Mouse (Mus musculus): ENCODE measurements around the gene Sin3b. TPM values are rescaled to one million over a fixed set of nuclear protein-coding genes. Genes with fewer than 3 reads are reported as not detected.
A peak's percentile ranks its signal among the peaks of the same experiment; 100 is the strongest.

The Sin3b gene
- polyA plus RNA-seq, 1 experiment from 2014 or later, result 197 TPM

- no peak within 1 kb of the TSS for H3K4me2 ChIP-seq (replicated peaks; ENCODE audit: low read depth)
- WGBS, result 69% methylated on average over 7 of the region's 7 CpGs
- H3K9me3 ChIP-seq (ENCODE audit: control insufficient read depth, low read length), result no peaks in the 10 kb centered on the region
Observed at GRCm38 (mm10) chr8:72761322-72762051, 38.4 kb downstream of the Sin3b start, which contains the start of gene F2rl3. TSS of gene F2rl3 (plus strand) at chr8:72761880.

GRCm38 (mm10) chr8:72762306-72762705, 39.2 kb downstream of the Sin3b start:
- H3K27ac ChIP-seq (replicated peaks), result no peak overlapping the region; the same call in 1 of the 2 replicates
- H3K4me2 ChIP-seq (replicated peaks; ENCODE audit: low read depth), result no peak overlapping the region
- no peak for ATAC-seq (ENCODE audit: low FRiP score, low TSS enrichment)

More at GRCm38 (mm10) chr8:72761322-72762051, 38.4 kb downstream of the Sin3b start, which contains the start of gene F2rl3:
- Histone ChIP-seq H3K9ac (ENCODE audit: low read length) (no peak within 1 kb of the TSS), H3K27me3 (ENCODE audit: control insufficient read depth, insufficient read depth, low read length) (no peaks in the 10 kb centered on the region), H3K4me1 (replicated peaks; ENCODE audit: control insufficient read depth, insufficient read depth) (no peaks in the 10 kb centered on the region), H3K4me3 (ENCODE audit: low read depth, low read length) (no peak within 1 kb of the TSS), H3K36me3 (ENCODE audit: control insufficient read depth, insufficient read depth, low read length) (peaks cover 10% of the 10 kb centered on the region), H3K27ac (replicated peaks) (no peak within 1 kb of the TSS; the same call in 1 of the 2 replicates)
- DNase-seq (ENCODE audit: low spot score) (peak; percentile 11), ATAC-seq (ENCODE audit: low FRiP score, low TSS enrichment) (no peak)
- TF ChIP-seq EP300 (optimal IDR thresholded peaks at IDR 0.05) (no peak), CTCF (IDR thresholded peaks at IDR 0.05; ENCODE audit: low read depth) (no peak)

GRCm38 (mm10) chr8:72765696-72766095, 42.6 kb downstream of the Sin3b start:
- ATAC-seq (ENCODE audit: low FRiP score, low TSS enrichment), result no peak
- TF ChIP-seq CTCF (IDR thresholded peaks at IDR 0.05; ENCODE audit: low read depth), result no peak
- TF ChIP-seq EP300 (optimal IDR thresholded peaks at IDR 0.05), result no peak

More at GRCm38 (mm10) chr8:72762306-72762705, 39.2 kb downstream of the Sin3b start:
- DNase-seq (ENCODE audit: low spot score), result peak; percentile 12
- Histone ChIP-seq H3K9ac (ENCODE audit: low read length) (no peak overlapping the region), H3K36me3 (ENCODE audit: control insufficient read depth, insufficient read depth, low read length) (peaks cover 2% of the 10 kb centered on the region; the same call in 1 of the 2 replicates), H3K9me3 (ENCODE audit: control insufficient read depth, low read length) (no peaks in the 10 kb centered on the region), H3K4me1 (replicated peaks; ENCODE audit: control insufficient read depth, insufficient read depth) (no peaks in the 10 kb centered on the region), H3K4me3 (ENCODE audit: low read depth, low read length) (no peak overlapping the region), H3K27me3 (ENCODE audit: control insufficient read depth, insufficient read depth, low read length) (no peaks in the 10 kb centered on the region)
- 84% methylated on average over 12 of the region's 12 CpGs for WGBS
- no peak for TF ChIP-seq EP300 (optimal IDR thresholded peaks at IDR 0.05)
- no peak for TF ChIP-seq CTCF (IDR thresholded peaks at IDR 0.05; ENCODE audit: low read depth)

DNA sequence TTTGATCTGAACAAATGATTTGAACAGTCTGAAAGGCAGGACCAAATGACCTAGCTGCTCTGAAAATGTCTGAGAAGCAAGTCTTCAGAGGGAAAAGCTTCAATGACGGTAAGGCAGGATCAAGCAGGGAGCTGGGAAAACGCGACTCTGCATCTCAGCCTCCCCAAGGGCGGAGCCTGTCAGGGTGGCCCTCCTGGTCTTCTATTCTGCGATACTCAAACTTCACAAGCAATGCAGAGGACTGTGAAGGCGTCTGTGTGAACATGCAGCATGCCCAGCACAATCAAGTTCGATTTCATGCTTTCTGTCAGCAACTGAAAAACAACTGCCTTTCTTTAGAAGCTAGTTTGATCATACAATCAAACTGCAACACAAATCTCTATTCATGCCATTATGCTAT, 43.7 kb downstream of the Sin3b start:
- WGBS, result 26% methylated on average over 7 of the region's 7 CpGs
- H3K27me3 ChIP-seq (ENCODE audit: control insufficient read depth, insufficient read depth, low read length), result no peaks in the 10 kb centered on the region
- H3K9ac ChIP-seq (ENCODE audit: low read length), result no peak overlapping the region
- H3K36me3 ChIP-seq (ENCODE audit: control insufficient read depth, insufficient read depth, low read length), result no peaks in the 10 kb centered on the region
- DNase-seq (ENCODE audit: low spot score) (peak; percentile 12), ATAC-seq (ENCODE audit: low FRiP score, low TSS enrichment) (no peak)
- H3K9me3 ChIP-seq (ENCODE audit: control insufficient read depth, low read length), result no peaks in the 10 kb centered on the region
- TF ChIP-seq CTCF (IDR thresholded peaks at IDR 0.05; ENCODE audit: low read depth), result no peak
- TF ChIP-seq EP300 (optimal IDR thresholded peaks at IDR 0.05), result no peak
- H3K27ac ChIP-seq (replicated peaks), result no peak overlapping the region
- H3K4me3 ChIP-seq (ENCODE audit: low read depth, low read length), result no peak overlapping the region
- H3K4me1 ChIP-seq (replicated peaks; ENCODE audit: control insufficient read depth, insufficient read depth), result no peaks in the 10 kb centered on the region
- no peak overlapping the region for H3K4me2 ChIP-seq (replicated peaks; ENCODE audit: low read depth)

More at GRCm38 (mm10) chr8:72765696-72766095, 42.6 kb downstream of the Sin3b start:
- no peaks in the 10 kb centered on the region for H3K27me3 ChIP-seq (ENCODE audit: control insufficient read depth, insufficient read depth, low read length)
- no peaks in the 10 kb centered on the region for H3K9me3 ChIP-seq (ENCODE audit: control insufficient read depth, low read length)
- H3K4me3 ChIP-seq (ENCODE audit: low read depth, low read length), result no peak overlapping the region
- H3K4me2 ChIP-seq (replicated peaks; ENCODE audit: low read depth), result no peak overlapping the region
- no peaks in the 10 kb centered on the region for H3K4me1 ChIP-seq (replicated peaks; ENCODE audit: control insufficient read depth, insufficient read depth)
- 77% methylated on average over 4 of the region's 4 CpGs for WGBS
- peak; percentile 11 for DNase-seq (ENCODE audit: low spot score)
- H3K36me3 ChIP-seq (ENCODE audit: control insufficient read depth, insufficient read depth, low read length), result no peaks in the 10 kb centered on the region
- no peak overlapping the region for H3K27ac ChIP-seq (replicated peaks)
- no peak overlapping the region for H3K9ac ChIP-seq (ENCODE audit: low read length)

GRCm38 (mm10) chr8:72777797-72778196, 54.7 kb downstream of the Sin3b start:
- Histone ChIP-seq H3K27ac (replicated peaks) (no peak overlapping the region), H3K4me1 (replicated peaks; ENCODE audit: control insufficient read depth, insufficient read depth) (no peaks in the 10 kb centered on the region), H3K27me3 (ENCODE audit: control insufficient read depth, insufficient read depth, low read length) (no peaks in the 10 kb centered on the region), H3K9ac (ENCODE audit: low read length) (no peak overlapping the region), H3K9me3 (ENCODE audit: control insufficient read depth, low read length) (no peaks in the 10 kb centered on the region), H3K36me3 (ENCODE audit: control insufficient read depth, insufficient read depth, low read length) (no peaks in the 10 kb centered on the region), H3K4me3 (ENCODE audit: low read depth, low read length) (no peak overlapping the region), H3K4me2 (replicated peaks; ENCODE audit: low read depth) (no peak overlapping the region)
- TF ChIP-seq EP300 (optimal IDR thresholded peaks at IDR 0.05), result no peak
- TF ChIP-seq CTCF (IDR thresholded peaks at IDR 0.05; ENCODE audit: low read depth), result no peak
- DNase-seq (ENCODE audit: low spot score) (no peak), ATAC-seq (ENCODE audit: low FRiP score, low TSS enrichment) (no peak)
- WGBS, result 65% methylated on average over 1 of the region's 1 CpGs

DNA sequence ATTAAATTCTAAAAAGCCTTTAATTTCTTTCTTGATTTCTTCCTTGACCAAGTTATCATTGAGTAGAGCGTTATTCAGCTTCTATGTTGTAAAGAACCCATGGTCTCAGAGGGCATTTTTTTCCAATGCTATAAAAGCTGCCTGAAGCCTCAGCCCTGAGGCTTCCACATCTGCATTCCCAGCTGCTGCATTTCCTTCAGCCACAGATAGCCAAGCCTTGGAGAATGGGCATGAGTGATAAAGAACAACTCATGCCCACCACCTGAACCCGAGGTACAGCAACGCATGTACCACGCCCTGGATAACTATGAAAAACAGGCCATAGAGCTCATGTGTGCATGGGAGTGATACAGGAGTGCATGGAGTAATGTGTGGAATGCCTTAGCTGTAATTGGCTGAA, 57.6 kb downstream of the Sin3b start:
- 87% methylated on average over 4 of the region's 4 CpGs for WGBS
- no peaks in the 10 kb centered on the region for H3K4me1 ChIP-seq (replicated peaks; ENCODE audit: control insufficient read depth, insufficient read depth)
- DNase-seq (ENCODE audit: low spot score) (no peak), ATAC-seq (ENCODE audit: low FRiP score, low TSS enrichment) (no peak)
- no peaks in the 10 kb centered on the region for H3K36me3 ChIP-seq (ENCODE audit: control insufficient read depth, insufficient read depth, low read length)
- no peak overlapping the region for H3K27ac ChIP-seq (replicated peaks)
- no peak overlapping the region for H3K9ac ChIP-seq (ENCODE audit: low read length)
- H3K4me2 ChIP-seq (replicated peaks; ENCODE audit: low read depth), result no peak overlapping the region
- H3K27me3 ChIP-seq (ENCODE audit: control insufficient read depth, insufficient read depth, low read length), result no peaks in the 10 kb centered on the region
- no peak overlapping the region for H3K4me3 ChIP-seq (ENCODE audit: low read depth, low read length)
- TF ChIP-seq EP300 (optimal IDR thresholded peaks at IDR 0.05) (no peak), CTCF (IDR thresholded peaks at IDR 0.05; ENCODE audit: low read depth) (no peak)
- H3K9me3 ChIP-seq (ENCODE audit: control insufficient read depth, low read length), result no peaks in the 10 kb centered on the region

All from stomach, postnatal 0 days (tissue).